Mouse (Mus musculus): ENCODE measurements around the gene Arhgef1.

DNA sequence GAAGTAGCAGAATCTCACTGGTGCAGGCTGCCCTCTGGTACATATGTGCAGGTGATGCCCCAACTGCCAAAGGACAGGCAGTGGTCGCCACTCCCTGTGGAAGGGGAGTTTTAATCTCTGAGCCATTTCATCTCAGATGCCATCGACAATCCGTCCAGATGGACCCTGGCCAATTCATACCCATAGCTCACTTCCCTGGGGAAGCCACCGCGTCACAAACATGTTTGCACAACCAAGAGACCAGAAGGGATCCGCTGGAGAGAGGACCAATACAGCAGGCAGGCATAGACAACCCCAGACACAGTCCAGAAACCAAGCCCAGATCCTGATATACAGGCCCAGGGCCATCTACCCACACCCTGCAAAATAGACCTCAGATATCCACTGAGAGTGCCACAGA, 27.8 kb downstream of the Arhgef1 start:
- TF ChIP-seq CTCF (IDR thresholded peaks at IDR 0.05; ENCODE audit: low read depth) (no peak), EP300 (IDR thresholded peaks at IDR 0.05; ENCODE audit: low read depth) (no peak)

Measured in heart, postnatal 0 days (tissue).